Mouse (Mus musculus): Measurements from ENCODE around the gene Fkbp9. TPM values are rescaled to one million over a fixed set of nuclear protein-coding genes. Genes with fewer than 3 reads are reported as not detected.

Fkbp9 gene
- polyA plus RNA-seq, 1 experiment from 2014 or later = 178 TPM

DNA sequence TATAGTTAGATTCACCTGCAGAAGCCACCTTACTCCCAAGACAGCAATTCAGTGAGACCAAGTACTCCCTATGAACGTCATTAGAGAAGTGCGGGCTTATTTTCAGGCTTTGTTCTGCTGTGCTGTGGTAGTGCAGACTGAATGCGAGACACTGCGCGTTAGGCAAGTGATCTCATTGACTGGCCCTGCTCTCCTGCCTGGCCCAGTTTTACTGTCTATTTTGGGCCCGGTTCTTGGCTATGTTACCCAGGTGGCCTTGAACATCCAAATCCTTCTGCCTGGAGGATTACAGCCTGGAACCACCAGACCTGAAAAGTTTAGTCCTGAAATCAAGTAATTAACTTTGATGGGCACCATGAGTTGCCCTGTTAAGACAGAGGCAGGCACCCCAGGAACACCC, 56.7 kb downstream of the Fkbp9 start:
- Histone ChIP-seq H3K4me2 (no peak overlapping the region), H3K27me3 (ENCODE audit: insufficient read depth, low read length) (no peaks in the 10 kb centered on the region), H3K4me3 (ENCODE audit: low read depth, low read length) (no peak overlapping the region), H3K9ac (no peak overlapping the region), H3K36me3 (ENCODE audit: insufficient read depth) (peaks cover 37% of the 10 kb centered on the region), H3K4me1 (ENCODE audit: insufficient read depth) (no peaks in the 10 kb centered on the region), H3K27ac (ENCODE audit: low read depth) (no peak overlapping the region), H3K9me3 (ENCODE audit: low read depth, low read length) (no peaks in the 10 kb centered on the region)
- 94% methylated on average over 6 of the region's 6 CpGs for WGBS
- no peak for TF ChIP-seq CTCF (IDR thresholded peaks at IDR 0.05; ENCODE audit: low read depth)
- DNase-seq (no peak), ATAC-seq (ENCODE audit: insufficient read depth) (no peak)

GRCm38 (mm10) chr6:56890762-56891161, 58.9 kb downstream of the Fkbp9 start:
- Histone ChIP-seq H3K4me3 (ENCODE audit: low read depth, low read length) (no peak overlapping the region), H3K27ac (ENCODE audit: low read depth) (no peak overlapping the region), H3K9ac (no peak overlapping the region), H3K9me3 (ENCODE audit: low read depth, low read length) (no peaks in the 10 kb centered on the region), H3K4me1 (ENCODE audit: insufficient read depth) (no peaks in the 10 kb centered on the region), H3K36me3 (ENCODE audit: insufficient read depth) (peaks cover 30% of the 10 kb centered on the region), H3K4me2 (no peak overlapping the region), H3K27me3 (ENCODE audit: insufficient read depth, low read length) (no peaks in the 10 kb centered on the region)
- TF ChIP-seq CTCF (IDR thresholded peaks at IDR 0.05; ENCODE audit: low read depth) = no peak
- DNase-seq (no peak), ATAC-seq (ENCODE audit: insufficient read depth) (no peak)
- 88% methylated on average over 2 of the region's 2 CpGs for WGBS

DNA sequence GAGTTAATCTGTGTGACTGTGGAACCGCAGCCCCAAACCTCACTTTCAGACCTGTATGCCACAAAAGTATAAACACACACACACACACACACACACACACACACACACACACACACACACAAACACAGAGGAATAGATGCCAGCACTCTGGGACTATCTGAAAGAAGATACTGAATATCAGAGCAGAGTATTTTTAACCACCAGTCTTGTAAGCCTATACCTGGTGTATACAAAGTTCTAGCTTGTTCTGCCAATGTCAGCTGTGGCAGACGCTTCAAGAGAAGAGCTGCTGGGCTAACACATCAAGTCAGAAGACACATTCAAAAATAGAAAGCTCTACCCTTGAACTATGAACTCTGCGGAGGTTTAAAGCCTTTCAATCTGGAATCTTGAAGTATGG, 67.7 kb downstream of the Fkbp9 start:
- no peak for DNase-seq
- Histone ChIP-seq H3K4me3 (ENCODE audit: low read depth, low read length) (no peak overlapping the region), H3K27ac (ENCODE audit: low read depth) (no peak overlapping the region), H3K27me3 (ENCODE audit: insufficient read depth, low read length) (no peaks in the 10 kb centered on the region), H3K4me1 (ENCODE audit: insufficient read depth) (peaks cover 6% of the 10 kb centered on the region), H3K9me3 (ENCODE audit: low read depth, low read length) (no peaks in the 10 kb centered on the region), H3K4me2 (no peak overlapping the region), H3K36me3 (ENCODE audit: insufficient read depth) (no peaks in the 10 kb centered on the region), H3K9ac (no peak overlapping the region)
- 64% methylated on average over 3 of the region's 3 CpGs for WGBS
- TF ChIP-seq CTCF (IDR thresholded peaks at IDR 0.05; ENCODE audit: low read depth) = no peak
- no peak for ATAC-seq (ENCODE audit: insufficient read depth)

DNA sequence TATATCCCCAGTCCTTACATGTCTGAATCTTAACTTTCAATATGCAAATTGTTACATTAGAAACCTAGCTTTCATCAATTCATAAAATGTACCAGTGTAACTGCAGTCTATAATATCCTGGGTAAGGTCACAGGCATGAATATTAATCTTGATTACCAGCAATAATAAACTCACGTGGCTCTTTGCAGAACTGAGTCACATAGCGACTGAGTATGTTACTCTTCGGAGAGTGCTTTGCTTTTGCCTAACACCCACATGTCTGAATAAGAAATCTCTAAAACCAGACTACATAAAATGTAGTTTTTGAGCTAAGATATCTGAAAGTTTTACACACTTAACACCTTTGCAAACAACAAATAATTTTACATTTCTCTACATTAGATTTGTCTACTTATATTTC, 69.5 kb downstream of the Fkbp9 start:
- no peaks in the 10 kb centered on the region for H3K36me3 ChIP-seq (ENCODE audit: insufficient read depth)
- TF ChIP-seq CTCF (IDR thresholded peaks at IDR 0.05; ENCODE audit: low read depth) = no peak
- no peak overlapping the region for H3K4me3 ChIP-seq (ENCODE audit: low read depth, low read length)
- ATAC-seq (ENCODE audit: insufficient read depth) = no peak
- no peaks in the 10 kb centered on the region for H3K9me3 ChIP-seq (ENCODE audit: low read depth, low read length)
- peak overlapping the region; percentile 46 for H3K4me2 ChIP-seq
- H3K4me1 ChIP-seq (ENCODE audit: insufficient read depth) = peaks cover 6% of the 10 kb centered on the region
- WGBS = 45% methylated on average over 3 of the region's 3 CpGs
- no peak for DNase-seq
- no peak overlapping the region for H3K9ac ChIP-seq
- H3K27me3 ChIP-seq (ENCODE audit: insufficient read depth, low read length) = no peaks in the 10 kb centered on the region
- no peak overlapping the region; the same call in 1 of the 2 replicates for H3K27ac ChIP-seq (ENCODE audit: low read depth)

GRCm38 (mm10) chr6:56901824-56902386, 70.0 kb downstream of the Fkbp9 start:
- H3K4me1 ChIP-seq (ENCODE audit: insufficient read depth) = peaks cover 6% of the 10 kb centered on the region
- no peak overlapping the region for H3K9ac ChIP-seq
- no peak for TF ChIP-seq CTCF (IDR thresholded peaks at IDR 0.05; ENCODE audit: low read depth)
- no peaks in the 10 kb centered on the region for H3K9me3 ChIP-seq (ENCODE audit: low read depth, low read length)
- peak overlapping the region; percentile 58 for H3K27ac ChIP-seq (ENCODE audit: low read depth)
- H3K27me3 ChIP-seq (ENCODE audit: insufficient read depth, low read length) = no peaks in the 10 kb centered on the region
- ATAC-seq (ENCODE audit: insufficient read depth) (peak; percentile 90), DNase-seq (peak; percentile 74)
- H3K4me3 ChIP-seq (ENCODE audit: low read depth, low read length) = peak overlapping the region; percentile 19
- H3K4me2 ChIP-seq = peak overlapping the region; percentile 46
- no peaks in the 10 kb centered on the region for H3K36me3 ChIP-seq (ENCODE audit: insufficient read depth)
- 29% methylated on average over 12 of the region's 12 CpGs for WGBS

DNA sequence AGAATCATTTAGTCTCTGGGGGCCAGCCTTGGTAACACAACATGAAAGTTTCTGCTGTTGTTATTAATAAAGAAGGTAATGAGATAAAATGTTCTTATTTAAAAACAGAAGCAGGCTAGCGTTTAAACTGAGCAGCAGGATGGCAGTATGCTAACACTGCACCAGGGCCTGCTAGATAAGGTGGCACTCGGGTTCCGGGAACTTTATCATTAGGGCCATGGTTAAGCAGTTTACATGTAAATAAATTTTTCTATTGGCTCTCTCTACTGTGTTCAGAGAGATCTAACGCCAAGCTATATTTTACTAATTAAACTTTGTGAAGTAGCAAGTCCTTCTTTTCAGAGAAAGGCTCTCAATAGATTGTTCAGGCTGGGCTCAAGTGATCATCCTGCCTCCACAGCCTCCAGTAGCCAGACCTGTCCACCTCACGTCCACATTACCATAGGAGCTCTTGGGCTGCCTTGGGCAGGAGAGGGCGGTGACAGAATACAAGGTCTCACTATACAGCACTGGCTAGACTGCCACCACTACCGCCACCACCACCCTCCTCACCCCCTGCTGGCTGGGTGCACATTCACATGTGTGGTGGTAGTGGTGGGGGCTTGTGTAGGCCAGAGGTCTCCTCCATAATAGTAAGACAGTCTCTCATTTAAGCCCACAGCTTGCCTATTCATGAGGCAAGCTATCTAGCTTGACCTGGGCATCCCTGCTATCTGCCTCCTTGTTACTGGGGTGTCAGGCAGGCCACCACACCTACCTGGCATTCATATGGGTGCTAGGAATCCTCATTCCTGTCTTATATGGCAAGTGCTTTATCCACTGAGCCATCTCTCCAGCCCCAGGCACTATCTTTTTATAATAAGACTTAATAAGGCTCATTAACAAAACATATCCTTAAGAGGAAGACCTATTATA, 71.0 kb downstream of the Fkbp9 start:
- H3K27ac ChIP-seq (ENCODE audit: low read depth) = peak overlapping the region; percentile 0; the same call in 1 of the 2 replicates
- ATAC-seq (ENCODE audit: insufficient read depth) (peak; percentile 19; the same call in 1 of the 2 replicates), DNase-seq (no peak)
- no peaks in the 10 kb centered on the region for H3K36me3 ChIP-seq (ENCODE audit: insufficient read depth)
- WGBS = 69% methylated on average over 7 of the region's 7 CpGs
- H3K4me3 ChIP-seq (ENCODE audit: low read depth, low read length) = no peak overlapping the region
- H3K4me1 ChIP-seq (ENCODE audit: insufficient read depth) = peaks cover 6% of the 10 kb centered on the region
- TF ChIP-seq CTCF (IDR thresholded peaks at IDR 0.05; ENCODE audit: low read depth) = no peak
- H3K4me2 ChIP-seq = peak overlapping the region; percentile 46; the same call in 1 of the 2 replicates
- H3K9ac ChIP-seq = no peak overlapping the region
- H3K27me3 ChIP-seq (ENCODE audit: insufficient read depth, low read length) = no peaks in the 10 kb centered on the region
- H3K9me3 ChIP-seq (ENCODE audit: low read depth, low read length) = no peaks in the 10 kb centered on the region

DNA sequence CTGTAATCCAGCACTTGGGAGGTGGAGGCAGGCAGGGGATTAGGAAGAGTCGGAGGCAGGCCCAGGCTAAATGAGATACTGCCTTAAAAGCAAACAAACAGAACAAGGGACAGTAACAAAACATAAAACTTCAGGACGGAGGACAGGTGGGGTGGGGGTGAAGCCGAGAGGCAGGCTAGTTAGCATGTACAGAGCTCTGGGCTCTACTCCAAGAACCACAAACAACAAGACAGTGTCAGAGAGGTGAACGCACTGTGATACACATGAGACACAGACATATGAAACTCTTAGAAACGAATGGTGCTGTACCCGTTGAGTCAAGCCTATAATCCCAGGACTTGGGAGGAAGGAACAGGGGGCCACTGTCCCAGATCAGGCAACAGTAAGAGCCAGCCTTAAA, 72.0 kb downstream of the Fkbp9 start:
- no peak for TF ChIP-seq CTCF (IDR thresholded peaks at IDR 0.05; ENCODE audit: low read depth)
- no peaks in the 10 kb centered on the region for H3K36me3 ChIP-seq (ENCODE audit: insufficient read depth)
- H3K27ac ChIP-seq (ENCODE audit: low read depth) = no peak overlapping the region; the same call in 1 of the 2 replicates
- ATAC-seq (ENCODE audit: insufficient read depth) = no peak
- H3K27me3 ChIP-seq (ENCODE audit: insufficient read depth, low read length) = no peaks in the 10 kb centered on the region
- no peaks in the 10 kb centered on the region for H3K9me3 ChIP-seq (ENCODE audit: low read depth, low read length)
- H3K4me3 ChIP-seq (ENCODE audit: low read depth, low read length) = no peak overlapping the region
- DNase-seq = no peak
- 24% methylated on average over 6 of the region's 6 CpGs for WGBS
- H3K4me2 ChIP-seq = no peak overlapping the region
- H3K9ac ChIP-seq = no peak overlapping the region
- peaks cover 6% of the 10 kb centered on the region for H3K4me1 ChIP-seq (ENCODE audit: insufficient read depth)
